Mouse (Mus musculus): ENCODE measurements around the gene Prkce. TPM values are rescaled to one million over a fixed set of nuclear protein-coding genes. Genes with fewer than 3 reads are reported as not detected.
A peak's percentile ranks its signal among the peaks of the same experiment; 100 is the strongest.
"Not testable (repeated sequence)": the region's sequence is repeated elsewhere in the genome, so short reads cannot be mapped to it uniquely, and the experiment has no call there.

Prkce gene
- polyA plus RNA-seq, 1 experiment from 2014 or later, result 4.4 TPM

DNA sequence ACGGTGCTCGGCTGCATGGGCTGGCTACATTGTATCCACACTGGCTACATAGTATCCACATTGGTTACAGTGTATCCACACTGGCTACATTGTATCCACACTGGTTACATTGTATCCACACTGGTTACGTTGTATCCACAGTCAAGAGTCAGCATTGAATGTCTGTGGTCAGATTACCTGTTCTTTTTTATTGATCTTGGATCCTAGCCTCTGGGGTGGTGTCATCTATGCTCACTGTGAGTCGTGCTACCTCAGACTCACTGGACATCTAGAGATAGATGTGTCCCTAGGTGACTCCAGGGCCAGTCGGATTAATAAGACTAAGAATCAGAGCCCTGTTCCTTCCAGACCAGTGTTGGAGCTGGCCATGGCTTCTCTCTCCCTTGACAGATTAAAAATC, 302.6 kb downstream of the Prkce start:
- H3K27ac ChIP-seq, result no peak overlapping the region
- DNase-seq (ENCODE audit: low spot score), result no peak
- no peaks in the 10 kb centered on the region for H3K9me3 ChIP-seq
- H3K4me1 ChIP-seq (replicated peaks), result peaks cover 39% of the 10 kb centered on the region
- H3K36me3 ChIP-seq, result no peaks in the 10 kb centered on the region
- 90% methylated on average over 5 of the region's 5 CpGs for WGBS
- H3K27me3 ChIP-seq (ENCODE audit: insufficient read depth, poor library complexity, severe bottlenecking), result peaks cover 12% of the 10 kb centered on the region; the same call in 1 of the 2 replicates
- H3K4me3 ChIP-seq, result no peak overlapping the region

DNA sequence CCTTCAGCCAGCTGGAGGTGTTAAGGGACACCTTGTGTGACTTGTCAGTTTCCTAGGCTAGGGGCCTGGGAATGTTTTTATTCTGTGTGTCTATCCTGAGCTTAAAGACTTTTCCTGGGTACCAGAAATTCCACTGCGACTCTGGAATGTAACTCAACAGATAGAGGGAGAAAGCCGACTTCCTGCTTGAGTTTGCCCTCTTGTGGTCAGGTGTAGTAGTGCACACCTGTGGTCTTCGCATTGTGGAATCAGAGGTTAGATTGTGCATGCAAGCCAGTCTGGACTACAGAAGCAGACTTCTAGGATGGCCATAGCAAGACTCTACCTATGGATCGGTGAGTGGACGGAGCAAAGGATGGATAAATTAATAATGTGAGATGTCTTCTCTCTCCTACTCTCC, 304.1 kb downstream of the Prkce start:
- 50% methylated on average over 5 of the region's 5 CpGs for WGBS
- Histone ChIP-seq H3K4me3 (no peak overlapping the region), H3K27ac (no peak overlapping the region), H3K9me3 (no peaks in the 10 kb centered on the region), H3K27me3 (ENCODE audit: insufficient read depth, poor library complexity, severe bottlenecking) (peaks cover 10% of the 10 kb centered on the region; the same call in 1 of the 2 replicates), H3K4me1 (replicated peaks) (peaks cover 24% of the 10 kb centered on the region), H3K36me3 (no peaks in the 10 kb centered on the region)
- no peak for DNase-seq (ENCODE audit: low spot score)

DNA sequence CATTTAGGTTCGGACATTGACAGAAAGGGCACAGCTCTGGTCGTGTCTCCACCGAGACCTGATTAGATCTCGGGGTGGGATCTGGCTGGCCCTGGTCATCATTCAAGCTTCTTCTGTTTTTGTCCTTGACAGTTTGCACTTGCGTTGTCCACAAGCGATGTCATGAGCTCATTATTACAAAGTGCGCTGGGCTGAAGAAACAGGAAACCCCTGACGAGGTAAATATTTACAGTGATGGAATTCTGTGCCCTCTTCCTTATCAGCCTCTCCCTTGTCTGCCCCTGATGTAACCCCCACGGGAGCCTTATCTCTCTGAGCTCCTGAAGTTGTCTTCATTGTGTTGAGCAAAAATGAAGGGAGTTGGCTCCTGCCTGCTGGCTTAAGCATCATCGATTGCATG, 309.1 kb downstream of the Prkce start:
- 89% methylated on average over 10 of the region's 10 CpGs for WGBS
- no peak for DNase-seq (ENCODE audit: low spot score)
- no peak overlapping the region for H3K27ac ChIP-seq
- H3K4me3 ChIP-seq, result no peak overlapping the region
- H3K36me3 ChIP-seq, result no peaks in the 10 kb centered on the region
- H3K27me3 ChIP-seq (ENCODE audit: insufficient read depth, poor library complexity, severe bottlenecking), result no peaks in the 10 kb centered on the region
- H3K9me3 ChIP-seq, result no peaks in the 10 kb centered on the region
- H3K4me1 ChIP-seq (replicated peaks), result 0 out of 2 replicates have a peak, but pooled peaks cover 3% of the 10 kb centered on the region

DNA sequence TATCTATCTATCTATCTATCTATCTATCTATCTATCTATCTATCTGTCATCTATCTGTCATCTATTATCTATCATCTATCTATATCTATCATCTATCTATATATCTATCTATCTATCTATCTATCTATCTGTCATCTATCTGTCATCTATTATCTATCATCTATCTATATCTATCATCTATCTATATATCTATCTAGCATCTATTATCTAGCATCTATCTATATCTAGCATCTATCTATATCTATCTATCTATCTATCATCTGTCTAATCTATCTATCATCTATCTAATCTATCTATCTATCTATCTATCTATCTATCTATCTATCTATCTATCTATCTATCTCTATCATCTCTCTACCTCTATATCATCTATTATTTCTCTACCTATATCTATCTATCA, 309.8 kb downstream of the Prkce start:
- H3K36me3 ChIP-seq; H3K9me3 ChIP-seq; H3K27ac ChIP-seq; DNase-seq (ENCODE audit: low spot score); H3K4me1 ChIP-seq (replicated peaks); H3K4me3 ChIP-seq; H3K27me3 ChIP-seq (ENCODE audit: insufficient read depth, poor library complexity, severe bottlenecking): not testable (repeated sequence)

DNA sequence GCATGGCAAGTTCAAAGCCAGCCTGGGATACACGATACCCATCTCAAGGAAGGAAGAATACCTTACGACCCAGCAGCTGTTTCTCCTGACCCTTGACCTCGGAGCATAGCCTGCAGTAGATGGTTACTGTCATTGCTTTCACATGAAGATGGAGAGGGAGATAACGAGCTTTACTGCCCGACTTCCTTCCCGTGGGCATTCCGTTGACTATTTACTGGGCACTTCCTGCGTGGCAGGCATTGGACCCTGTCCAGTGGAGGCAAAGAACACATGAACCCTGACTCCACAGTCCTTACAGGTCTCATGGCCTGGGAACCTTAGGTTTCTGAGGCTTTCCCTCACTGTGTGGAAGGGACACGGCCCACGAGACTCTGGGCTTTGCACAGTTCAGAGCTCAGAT, 311.8 kb downstream of the Prkce start:
- H3K4me3 ChIP-seq, result no peak overlapping the region
- 84% methylated on average over 10 of the region's 10 CpGs for WGBS
- H3K27ac ChIP-seq, result no peak overlapping the region
- DNase-seq (ENCODE audit: low spot score), result no peak
- no peaks in the 10 kb centered on the region for H3K9me3 ChIP-seq
- H3K4me1 ChIP-seq (replicated peaks), result peaks cover 4% of the 10 kb centered on the region; the same call in 1 of the 2 replicates
- H3K27me3 ChIP-seq (ENCODE audit: insufficient read depth, poor library complexity, severe bottlenecking), result no peaks in the 10 kb centered on the region
- H3K36me3 ChIP-seq, result no peaks in the 10 kb centered on the region

DNA sequence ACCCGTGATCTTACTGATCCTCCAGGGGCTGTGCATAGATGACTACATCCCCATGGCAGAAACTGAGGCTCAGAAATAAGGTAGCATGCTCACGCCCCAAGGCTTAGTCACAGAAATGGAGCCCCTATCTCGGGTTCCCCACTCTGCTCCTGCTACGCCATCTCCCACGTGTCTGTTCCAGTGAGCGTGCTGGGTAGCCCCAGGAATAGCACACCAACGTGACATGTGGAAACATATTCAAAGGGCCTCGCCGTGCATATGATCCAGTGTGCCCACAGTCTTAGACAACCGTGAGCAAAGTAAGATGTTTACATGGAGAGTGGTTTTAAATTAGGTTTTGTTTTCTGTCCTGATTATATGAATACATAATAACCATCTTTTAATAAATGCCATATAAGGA, 315.1 kb downstream of the Prkce start:
- H3K4me1 ChIP-seq (replicated peaks), result peaks cover 9% of the 10 kb centered on the region; the same call in 1 of the 2 replicates
- no peaks in the 10 kb centered on the region for H3K9me3 ChIP-seq
- 93% methylated on average over 10 of the region's 10 CpGs for WGBS
- DNase-seq (ENCODE audit: low spot score), result no peak
- no peaks in the 10 kb centered on the region for H3K36me3 ChIP-seq
- no peak overlapping the region for H3K27ac ChIP-seq
- H3K4me3 ChIP-seq, result no peak overlapping the region
- H3K27me3 ChIP-seq (ENCODE audit: insufficient read depth, poor library complexity, severe bottlenecking), result no peaks in the 10 kb centered on the region

DNA sequence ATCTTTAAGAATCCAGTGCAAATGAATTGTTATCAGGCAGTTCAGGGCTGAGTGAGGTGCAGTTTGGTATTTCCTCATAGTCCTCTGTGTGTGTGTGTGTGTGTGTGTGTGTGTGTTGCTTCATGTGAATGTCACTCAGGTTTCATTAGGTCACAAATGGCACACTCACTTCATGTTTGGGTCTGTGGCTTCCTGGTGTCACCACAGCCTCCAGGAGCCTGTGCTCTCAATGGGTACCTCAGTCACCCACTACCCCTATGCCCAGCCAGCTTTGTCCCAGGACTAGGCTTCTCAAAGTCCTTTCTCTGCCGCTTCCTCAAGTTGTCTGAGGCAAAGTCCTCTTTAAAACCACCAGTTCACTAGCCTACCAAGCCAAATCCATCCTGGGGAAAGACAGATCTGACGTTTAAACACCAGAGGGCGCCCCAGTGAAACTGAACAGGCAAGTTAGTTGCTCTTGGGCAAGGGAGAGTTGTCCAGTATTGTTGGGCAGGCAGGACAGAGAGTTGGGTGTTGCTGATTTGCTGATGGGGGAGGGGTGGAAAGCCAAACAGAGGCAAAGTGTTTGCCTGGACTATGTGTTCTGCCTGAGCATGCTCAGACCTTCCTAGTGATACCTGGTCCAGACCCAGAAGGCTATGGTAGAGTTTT, 316.6 kb downstream of the Prkce start:
- H3K4me1 ChIP-seq (replicated peaks), result peaks cover 9% of the 10 kb centered on the region; the same call in 1 of the 2 replicates
- DNase-seq (ENCODE audit: low spot score), result peak; percentile 80
- no peaks in the 10 kb centered on the region for H3K36me3 ChIP-seq
- H3K4me3 ChIP-seq, result no peak overlapping the region
- H3K27ac ChIP-seq, result no peak overlapping the region
- WGBS, result 13% methylated on average over 3 of the region's 3 CpGs
- no peaks in the 10 kb centered on the region for H3K9me3 ChIP-seq
- H3K27me3 ChIP-seq (ENCODE audit: insufficient read depth, poor library complexity, severe bottlenecking), result no peaks in the 10 kb centered on the region

DNA sequence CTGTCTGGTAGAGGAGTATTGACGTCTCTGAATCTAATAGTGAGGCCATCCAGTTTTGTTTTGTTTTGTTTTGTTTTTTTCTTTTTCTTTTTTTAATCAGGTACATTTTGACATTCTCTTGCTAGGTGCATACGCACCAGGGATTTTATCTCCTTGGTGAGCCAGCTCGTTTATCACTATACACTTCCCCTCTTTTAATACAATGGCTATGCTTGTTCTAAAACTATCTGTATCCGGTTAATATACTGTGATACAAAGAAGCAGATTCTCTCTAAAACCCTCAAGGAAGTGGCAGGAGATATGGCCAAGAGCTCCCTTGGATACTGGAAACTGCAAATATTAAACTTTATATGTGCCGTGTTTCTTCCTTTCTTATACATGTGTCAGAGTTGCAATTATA, 319.1 kb downstream of the Prkce start:
- 92% methylated on average over 5 of the region's 5 CpGs for WGBS
- Histone ChIP-seq H3K27me3 (ENCODE audit: insufficient read depth, poor library complexity, severe bottlenecking) (no peaks in the 10 kb centered on the region), H3K4me3 (no peak overlapping the region), H3K36me3 (no peaks in the 10 kb centered on the region), H3K27ac (no peak overlapping the region), H3K9me3 (no peaks in the 10 kb centered on the region), H3K4me1 (replicated peaks) (peaks cover 6% of the 10 kb centered on the region; the same call in 1 of the 2 replicates)
- no peak for DNase-seq (ENCODE audit: low spot score)

DNA sequence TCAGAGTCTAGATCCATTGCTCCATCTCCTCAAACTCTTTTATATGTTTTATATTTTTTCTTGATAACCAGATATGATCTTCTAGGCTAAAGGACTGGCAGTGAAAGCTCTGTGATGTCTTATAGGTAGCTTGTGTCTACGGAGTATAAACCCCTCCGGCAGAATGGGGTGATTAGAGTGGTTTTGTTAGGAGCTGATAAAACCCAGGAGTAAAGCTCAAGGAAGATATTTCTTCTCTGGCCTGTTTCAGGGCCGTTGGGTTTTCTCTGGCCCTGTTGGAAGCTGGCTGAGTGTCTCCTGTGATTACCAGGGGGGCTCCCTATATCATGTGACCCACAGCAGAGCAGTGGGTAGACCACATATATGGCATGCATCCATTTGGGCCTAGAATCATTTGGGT, 319.9 kb downstream of the Prkce start:
- no peak overlapping the region for H3K27ac ChIP-seq
- WGBS, result 87% methylated on average over 3 of the region's 3 CpGs

DNA sequence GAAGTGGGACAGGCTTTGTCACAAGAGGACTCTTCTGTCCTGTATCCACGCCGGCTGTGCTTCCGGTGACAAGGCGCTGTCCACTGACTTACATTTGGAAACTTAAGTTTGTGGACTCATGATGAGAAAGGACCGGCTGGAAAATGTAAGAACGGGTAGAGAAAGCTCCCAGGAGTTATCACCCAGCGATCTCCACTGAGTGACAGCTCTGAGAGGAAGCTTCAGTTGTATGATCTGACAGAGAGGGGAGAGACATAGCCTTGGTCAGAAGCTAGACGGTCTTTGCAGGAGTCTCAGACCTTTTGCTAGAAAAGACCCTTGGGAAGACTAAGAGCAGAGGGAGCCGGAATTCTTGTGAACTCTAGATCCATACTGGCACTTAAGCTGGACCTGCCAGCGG, 322.2 kb downstream of the Prkce start:
- 0 out of 2 replicates have a peak, but pooled peaks cover under 1% of the 10 kb centered on the region for H3K4me1 ChIP-seq (replicated peaks)
- H3K36me3 ChIP-seq, result no peaks in the 10 kb centered on the region
- DNase-seq (ENCODE audit: low spot score), result no peak
- no peaks in the 10 kb centered on the region for H3K27me3 ChIP-seq (ENCODE audit: insufficient read depth, poor library complexity, severe bottlenecking)
- no peak overlapping the region for H3K4me3 ChIP-seq
- 89% methylated on average over 10 of the region's 10 CpGs for WGBS
- no peaks in the 10 kb centered on the region for H3K9me3 ChIP-seq
- no peak overlapping the region; the same call in 1 of the 2 replicates for H3K27ac ChIP-seq

More for the DNA sequence above, 319.9 kb downstream of the Prkce start:
- no peaks in the 10 kb centered on the region for H3K27me3 ChIP-seq (ENCODE audit: insufficient read depth, poor library complexity, severe bottlenecking)
- no peaks in the 10 kb centered on the region for H3K36me3 ChIP-seq
- no peak for DNase-seq (ENCODE audit: low spot score)
- peaks cover 6% of the 10 kb centered on the region; the same call in 1 of the 2 replicates for H3K4me1 ChIP-seq (replicated peaks)
- H3K9me3 ChIP-seq, result no peaks in the 10 kb centered on the region
- H3K4me3 ChIP-seq, result no peak overlapping the region

DNA sequence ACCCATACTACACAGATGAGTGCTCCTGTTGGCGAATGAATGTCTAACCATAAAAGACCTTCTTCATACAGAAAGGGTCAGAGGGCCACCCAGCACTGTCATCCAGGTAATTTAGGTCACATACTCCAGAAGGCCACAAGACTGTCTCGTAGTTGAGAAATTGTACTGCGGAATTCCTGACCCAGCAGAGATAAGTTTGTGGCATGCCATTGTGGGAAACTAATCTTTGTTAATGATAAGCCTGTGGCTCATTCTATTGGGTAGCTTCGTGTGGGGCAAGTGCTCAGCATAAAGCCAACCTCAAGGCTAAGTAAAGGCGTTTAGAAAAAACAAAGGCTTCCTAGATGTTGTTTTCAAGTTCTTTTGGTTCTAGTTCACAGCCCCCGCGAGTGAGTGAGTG, 324.8 kb downstream of the Prkce start:
- 88% methylated on average over 7 of the region's 7 CpGs for WGBS
- Histone ChIP-seq H3K4me1 (replicated peaks) (no peaks in the 10 kb centered on the region), H3K27me3 (ENCODE audit: insufficient read depth, poor library complexity, severe bottlenecking) (no peaks in the 10 kb centered on the region), H3K27ac (no peak overlapping the region), H3K9me3 (no peaks in the 10 kb centered on the region), H3K36me3 (no peaks in the 10 kb centered on the region), H3K4me3 (no peak overlapping the region)
- DNase-seq (ENCODE audit: low spot score), result no peak

DNA sequence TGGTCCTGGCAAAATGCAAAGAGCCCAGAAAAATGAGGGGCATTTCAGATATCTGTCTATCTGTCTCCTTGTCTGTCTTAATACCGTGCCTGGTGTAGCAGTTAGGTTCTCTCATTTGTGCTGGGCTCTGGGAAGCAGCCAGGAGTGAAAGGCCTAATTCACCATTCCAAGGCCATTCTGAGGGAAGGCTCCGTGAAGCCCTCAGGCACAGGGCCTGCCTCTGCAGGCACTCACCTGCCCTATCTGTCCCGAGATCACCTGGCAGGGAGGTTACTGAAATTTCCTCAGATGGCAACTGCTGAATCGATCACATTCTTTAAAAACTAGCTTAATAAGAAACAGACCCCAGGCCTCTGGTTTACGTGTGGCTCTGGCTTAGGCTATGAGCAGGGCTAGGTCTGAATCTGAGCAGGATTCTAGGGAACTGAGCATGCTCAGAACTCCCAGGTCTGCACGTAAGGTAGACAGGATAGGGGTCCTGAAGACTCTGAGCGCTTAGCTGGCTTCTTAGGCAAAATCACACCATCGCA, 326.4 kb downstream of the Prkce start:
- Histone ChIP-seq H3K4me1 (replicated peaks) (no peaks in the 10 kb centered on the region), H3K9me3 (no peaks in the 10 kb centered on the region), H3K36me3 (no peaks in the 10 kb centered on the region), H3K4me3 (no peak overlapping the region), H3K27me3 (ENCODE audit: insufficient read depth, poor library complexity, severe bottlenecking) (no peaks in the 10 kb centered on the region), H3K27ac (no peak overlapping the region)
- no peak for DNase-seq (ENCODE audit: low spot score)
- WGBS, result 82% methylated on average over 8 of the region's 8 CpGs

DNA sequence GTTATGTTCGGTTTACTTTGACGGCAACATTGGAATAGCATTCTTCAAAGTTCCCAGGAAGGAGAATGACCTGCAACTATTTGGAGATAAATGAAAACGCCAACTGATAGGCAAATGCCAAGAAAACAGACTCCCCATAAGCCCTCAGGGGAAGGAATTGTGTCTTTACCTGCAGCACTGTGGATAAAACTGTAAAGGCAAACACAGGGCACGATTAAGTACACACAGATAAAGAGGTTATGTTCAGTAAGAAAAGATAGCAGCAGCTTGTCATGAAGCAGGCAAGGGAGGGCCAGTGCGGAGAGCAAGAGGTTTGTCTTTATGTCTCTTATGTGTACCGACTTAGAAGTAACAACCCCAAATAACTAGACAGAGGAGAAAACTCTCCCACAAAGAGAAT, 326.9 kb downstream of the Prkce start:
- 0 out of 2 replicates have a peak, but pooled peaks cover 4% of the 10 kb centered on the region for H3K4me1 ChIP-seq (replicated peaks)
- H3K9me3 ChIP-seq, result no peaks in the 10 kb centered on the region
- no peak overlapping the region for H3K27ac ChIP-seq
- no peaks in the 10 kb centered on the region for H3K36me3 ChIP-seq
- WGBS, result 89% methylated on average over 6 of the region's 6 CpGs
- H3K4me3 ChIP-seq, result no peak overlapping the region
- H3K27me3 ChIP-seq (ENCODE audit: insufficient read depth, poor library complexity, severe bottlenecking), result no peaks in the 10 kb centered on the region
- no peak for DNase-seq (ENCODE audit: low spot score)
